Mouse (Mus musculus) cerebellum, adult 11 months (tissue): ENCODE results near the gene Olfr23.
"Not testable (repeated sequence)": the region's sequence is repeated elsewhere in the genome, so short reads cannot be mapped to it uniquely, and the experiment has no call there.

Source experiments
- DNase-seq: peaks from one replicate; pipeline ENCODE4 v3.0.0; 2022

The Olfr23 gene

GRCm38 (mm10) chr11:73936377-73936776 lies at the start of gene Olfr23:
Gene Olfr23 (plus strand): TSS chr11:73936677.
- DNase-seq, result no peak

GRCm38 (mm10) chr11:73890671-73891070 lies 45.8 kb upstream of the Olfr23 start, which contains the start of gene Olfr394:
Gene Olfr394 (minus strand): TSS chr11:73890771.
- DNase-seq, result no peak

- not testable (repeated sequence) for DNase-seq
Measured at GRCm38 (mm10) chr11:73909199-73909598, 27.3 kb upstream of the Olfr23 start, which contains the start of gene Olfr395. Gene Olfr395 (minus strand): TSS chr11:73909299.

- no peak for DNase-seq
Measured at GRCm38 (mm10) chr11:73960517-73960916, 24.0 kb downstream of the Olfr23 start, which contains the start of gene Olfr397. Gene Olfr397 (plus strand): TSS chr11:73960817.

GRCm38 (mm10) chr11:73990307-73990706 lies 53.8 kb downstream of the Olfr23 start, which contains the start of gene Olfr398:
Gene Olfr398 (minus strand): TSS chr11:73990407.
- no peak for DNase-seq
